Mouse (Mus musculus): ENCODE measurements around the gene Slfn14.
"Not testable (repeated sequence)": the region's sequence is repeated elsewhere in the genome, so short reads cannot be mapped to it uniquely, and the experiment has no call there.

Slfn14 gene

DNA sequence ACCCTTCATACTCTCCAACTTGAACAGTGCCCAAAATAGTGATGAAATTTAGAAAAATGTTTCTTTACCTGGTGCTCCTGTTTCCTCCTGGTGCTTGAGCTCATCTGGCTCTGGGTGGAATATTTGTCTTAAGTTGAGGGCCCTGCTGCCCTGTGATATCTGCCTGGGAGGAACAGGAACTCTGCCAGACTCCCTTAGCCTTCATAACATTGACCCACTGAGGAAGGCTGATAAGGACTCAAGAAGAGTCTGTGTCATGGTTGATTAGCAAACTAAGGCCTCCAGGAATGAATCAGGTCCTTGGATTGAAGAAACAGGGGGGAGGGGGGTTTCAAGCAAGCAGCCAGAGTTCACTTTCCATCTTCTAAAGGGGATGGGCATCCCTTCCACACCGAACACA lies at the start of gene Slfn14:
TSS of gene Slfn14 (minus strand) at position 161 of the 400 bp plus-strand sequence.
- no peak for DNase-seq (ENCODE audit: low spot score)

DNA sequence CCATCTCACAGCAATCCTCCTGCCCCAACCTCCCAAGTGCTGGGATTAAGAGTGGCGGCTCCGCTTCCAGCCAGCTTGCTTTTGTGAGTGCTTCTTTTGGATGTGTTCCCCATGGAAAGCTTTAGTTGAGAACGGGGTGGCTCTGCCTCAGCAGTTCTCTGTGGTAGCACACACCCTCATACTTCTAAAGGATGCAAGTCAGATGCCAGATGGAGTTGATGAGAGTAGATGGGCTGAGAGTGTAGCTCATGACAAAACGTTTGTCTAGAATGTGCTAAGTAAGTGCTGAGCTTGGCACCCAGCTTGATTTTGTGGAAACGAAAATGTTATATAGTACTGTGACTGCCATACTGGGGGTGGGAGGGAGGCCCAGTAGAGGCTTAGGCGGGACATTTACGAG lies 49.3 kb upstream of the Slfn14 start:
- no peak for DNase-seq (ENCODE audit: low spot score)

DNA sequence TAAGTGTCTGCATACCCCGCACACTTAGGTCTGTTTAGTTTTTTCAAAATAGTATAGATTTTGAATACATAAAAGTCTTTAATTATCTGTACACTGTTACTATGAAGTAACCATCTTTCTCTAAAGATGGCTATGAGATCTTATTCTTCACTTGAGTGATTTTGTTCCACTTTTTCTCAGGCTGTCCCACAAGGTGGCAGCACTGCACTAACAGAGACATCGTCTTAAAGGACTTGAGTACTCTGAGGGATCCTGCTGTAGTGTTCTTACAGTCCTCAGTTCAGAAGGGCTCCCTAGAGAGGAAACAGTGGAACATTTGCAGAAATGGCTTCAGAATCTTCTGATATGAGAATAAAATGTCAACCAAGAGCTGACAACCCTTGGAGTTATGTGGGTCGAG lies 40.9 kb upstream of the Slfn14 start:
- DNase-seq (ENCODE audit: low spot score): no peak

DNA sequence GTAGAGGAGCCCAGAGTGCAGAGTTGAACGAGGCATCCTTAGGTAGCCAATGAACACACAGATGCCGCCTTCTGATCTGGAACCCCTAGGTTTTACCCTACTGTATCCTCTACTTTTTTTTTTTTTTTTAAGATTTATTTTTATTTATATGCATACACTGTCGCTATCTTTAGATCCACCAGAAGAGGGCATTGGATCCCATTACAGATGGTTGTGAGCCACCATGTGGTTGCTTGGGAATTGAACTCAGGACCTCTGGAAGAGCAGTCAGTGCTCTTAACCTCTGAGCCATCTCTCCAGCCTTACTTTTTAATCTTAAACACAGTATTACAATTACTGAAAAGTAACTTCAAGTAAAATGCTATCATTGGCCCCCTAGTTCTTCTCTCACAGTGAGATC lies 40.2 kb upstream of the Slfn14 start:
- not testable (repeated sequence) for DNase-seq (ENCODE audit: low spot score)

DNA sequence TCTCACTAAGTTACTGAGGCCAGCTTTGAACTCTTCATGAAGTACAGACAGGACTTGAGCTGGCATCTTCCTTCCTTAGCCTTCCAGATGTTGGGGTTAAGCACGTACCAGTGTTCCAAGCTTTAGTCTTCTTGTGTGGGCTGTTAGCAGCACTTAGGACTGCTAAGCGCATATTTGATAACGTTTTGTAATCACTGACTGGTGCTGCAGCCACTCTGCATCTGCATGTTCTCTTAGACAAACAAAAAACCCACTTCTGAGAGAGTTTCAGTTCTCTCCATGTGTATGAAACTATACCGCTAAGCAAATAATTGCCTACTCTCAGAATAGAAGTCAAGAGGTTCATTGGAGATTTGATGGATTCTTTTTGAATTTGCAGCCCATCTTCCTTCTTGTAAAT lies 32.5 kb upstream of the Slfn14 start:
- no peak for DNase-seq (ENCODE audit: low spot score)

DNA sequence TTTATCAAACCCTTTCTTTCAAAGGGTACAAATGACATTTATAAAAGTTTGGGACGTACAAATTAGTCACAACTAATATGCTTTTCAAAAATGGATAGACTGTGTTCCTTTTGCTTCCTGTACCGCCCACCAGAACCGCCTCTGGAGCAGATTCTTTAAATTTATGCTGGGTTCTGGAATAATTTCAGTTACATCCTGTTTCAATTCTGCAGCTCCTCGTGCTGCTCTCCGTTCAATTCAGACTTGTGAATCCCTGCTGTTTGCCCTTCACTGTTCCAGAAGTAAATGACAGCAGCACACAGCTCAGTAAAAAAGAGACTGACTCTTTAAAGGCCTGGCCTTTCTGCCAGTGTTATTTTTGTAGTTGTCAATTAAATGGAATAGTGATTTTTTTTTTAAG lies 25.9 kb upstream of the Slfn14 start:
- no peak for DNase-seq (ENCODE audit: low spot score)

DNA sequence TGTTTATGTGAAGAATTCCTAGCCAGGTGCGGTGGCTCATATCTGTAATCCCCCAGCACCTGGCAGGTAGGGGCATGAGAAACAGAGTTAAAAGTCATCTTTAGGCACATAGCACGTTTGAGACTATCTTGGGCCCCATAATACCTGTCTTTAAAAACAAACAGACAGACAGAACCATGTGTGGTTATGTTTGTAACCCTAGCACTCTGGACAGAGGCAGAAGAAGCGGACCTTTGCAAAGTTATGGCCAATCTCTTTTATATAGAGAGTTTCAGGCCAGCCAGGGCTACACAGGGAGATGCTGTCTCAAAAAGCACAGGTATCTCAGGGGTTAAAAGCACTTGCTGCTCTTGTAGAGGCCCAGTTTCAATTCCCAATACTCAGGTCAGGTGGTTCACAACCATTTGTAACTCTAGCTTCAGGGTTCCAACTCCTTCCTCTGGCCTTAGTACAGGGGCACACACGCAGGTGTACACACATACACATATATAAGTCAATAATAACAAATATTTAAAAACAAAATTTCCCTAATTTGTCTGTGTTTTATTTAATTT lies 20.3 kb upstream of the Slfn14 start:
- no peak for DNase-seq (ENCODE audit: low spot score)

DNA sequence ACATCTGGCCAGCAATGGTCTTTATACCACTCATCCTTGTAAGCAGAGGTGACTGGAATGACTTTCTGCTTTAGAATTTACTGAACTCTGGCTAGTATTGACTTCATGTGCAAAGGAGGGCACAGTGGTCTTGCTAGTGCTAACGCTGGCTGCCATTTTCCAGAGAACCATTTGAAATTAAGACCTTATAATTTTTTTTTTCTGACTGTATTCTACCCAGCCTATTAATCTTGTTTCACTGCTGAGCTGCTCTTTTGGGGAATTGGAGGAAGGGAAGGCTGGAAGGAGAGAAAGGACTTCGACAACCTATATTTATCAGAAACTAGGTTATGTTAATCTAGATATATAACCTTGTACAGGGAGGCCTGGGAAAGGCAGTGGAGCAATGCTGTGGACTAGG lies 18.0 kb upstream of the Slfn14 start:
- no peak for DNase-seq (ENCODE audit: low spot score)

DNA sequence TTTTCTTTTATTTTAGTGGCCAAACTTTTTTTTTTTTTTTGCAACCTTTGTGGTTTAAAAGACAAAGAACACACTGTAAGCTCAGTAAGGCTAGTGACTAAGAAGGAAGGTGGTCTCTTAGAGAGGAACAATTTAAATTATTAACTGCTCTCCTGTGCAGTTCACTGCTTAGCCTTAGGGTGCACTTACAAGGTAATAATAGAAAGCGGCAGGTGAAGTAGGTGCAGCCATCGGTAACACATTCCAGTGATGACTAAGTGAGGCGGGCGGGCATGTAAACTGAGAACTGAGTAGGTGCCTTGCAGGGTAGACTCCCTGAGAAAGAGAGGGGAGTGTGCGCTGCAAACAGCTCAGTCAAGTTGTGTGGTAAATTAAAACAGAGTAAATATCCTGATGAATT lies 17.2 kb upstream of the Slfn14 start:
- DNase-seq (ENCODE audit: low spot score): no peak

DNA sequence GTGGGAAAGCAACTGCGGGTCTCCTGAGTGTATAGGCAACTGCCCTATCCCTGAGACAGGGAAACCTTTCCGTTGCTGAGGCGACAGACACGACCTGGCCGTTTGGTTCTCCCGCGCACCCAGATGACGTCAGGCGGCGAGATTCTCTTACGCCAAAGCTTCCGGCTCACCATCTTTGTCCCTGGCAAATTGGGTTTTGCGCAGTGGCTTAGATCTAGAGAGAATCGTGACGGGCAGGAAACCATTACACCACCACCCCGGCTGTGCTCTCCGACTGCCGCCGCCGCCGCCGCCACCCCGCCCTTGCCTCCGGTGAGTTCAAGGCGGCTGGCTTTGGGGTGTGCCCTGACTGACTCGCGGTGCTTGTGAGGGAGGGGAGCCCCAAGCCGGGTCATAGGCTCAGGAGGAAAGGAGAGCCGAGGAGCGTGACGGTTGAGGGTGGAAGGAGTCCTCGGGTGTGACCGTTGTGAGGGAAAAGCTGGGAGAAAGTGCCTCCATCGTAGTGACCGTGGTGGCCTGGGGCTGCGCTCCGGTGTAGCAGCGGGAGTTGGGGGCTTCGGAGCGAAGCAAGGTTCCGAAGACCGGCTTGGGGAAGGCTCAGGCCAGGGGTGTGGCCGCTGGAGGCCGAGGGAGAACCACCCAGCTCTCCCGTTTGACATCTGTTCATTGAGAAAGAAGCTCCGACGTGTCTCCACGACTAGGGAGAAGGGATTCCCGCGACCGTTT lies 16.2 kb upstream of the Slfn14 start, which contains the start of gene Pex12:
TSS of gene Pex12 (minus strand) at position 61 of the 726 bp plus-strand sequence.
- DNase-seq (ENCODE audit: low spot score): peak; percentile 94

DNA sequence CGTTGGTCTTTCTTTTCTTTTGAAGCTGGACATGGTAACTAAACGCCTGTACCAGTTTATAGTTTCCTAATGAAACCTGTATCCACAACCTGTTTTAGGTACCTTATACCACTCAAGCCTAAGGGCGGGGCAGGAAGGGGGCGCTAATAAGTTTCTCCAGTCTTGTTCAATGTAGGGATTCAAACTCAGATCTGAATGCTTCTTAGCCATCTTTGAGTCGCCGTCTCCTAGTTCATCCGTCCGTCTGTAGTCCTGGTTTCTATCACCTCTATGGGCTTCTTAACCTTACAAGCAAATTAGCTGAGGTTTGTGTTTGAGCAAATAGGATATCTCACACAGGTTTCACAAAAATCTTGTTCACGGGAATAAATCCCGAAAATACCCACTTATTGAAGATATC lies 15.6 kb upstream of the Slfn14 start:
- no peak for DNase-seq (ENCODE audit: low spot score)

DNA sequence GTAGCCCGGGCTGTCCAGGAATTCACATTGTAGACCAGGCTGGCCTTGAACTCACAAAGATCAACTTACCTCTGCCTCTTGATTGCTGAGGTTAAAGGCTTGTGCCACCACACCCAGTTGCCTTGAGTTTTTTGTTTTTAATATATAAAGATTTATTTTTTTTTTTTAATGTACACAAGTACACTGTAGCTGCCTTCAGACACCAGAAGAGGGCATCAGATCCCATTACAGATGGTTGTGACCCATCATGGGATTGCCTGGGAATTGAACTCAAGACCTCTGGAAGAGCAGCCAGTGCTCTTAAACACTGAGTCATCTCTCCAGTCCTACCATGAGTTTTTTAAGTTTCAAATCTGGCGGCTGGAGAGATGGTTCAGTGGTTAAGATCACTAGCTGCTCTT lies 14.9 kb upstream of the Slfn14 start:
- DNase-seq (ENCODE audit: low spot score): no peak

DNA sequence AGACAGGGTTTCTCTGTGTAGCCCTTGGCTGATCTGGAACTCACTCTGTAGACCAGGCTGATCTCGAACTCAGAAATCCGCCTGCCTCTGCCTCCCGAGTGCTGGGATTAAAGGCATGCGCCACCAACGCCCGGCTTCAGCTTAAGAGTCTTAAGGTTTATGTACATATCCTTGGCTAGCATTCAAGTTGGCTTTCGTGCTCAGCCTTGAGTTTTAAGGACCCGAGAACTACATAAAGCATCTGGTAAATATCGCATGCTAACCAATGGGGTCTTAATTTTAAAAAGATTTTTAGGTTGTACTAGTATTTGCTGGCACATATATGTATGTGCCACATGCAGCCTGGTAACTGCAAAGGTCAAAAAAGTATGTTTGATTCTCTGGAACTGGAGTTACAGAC lies 13.2 kb upstream of the Slfn14 start:
- no peak for DNase-seq (ENCODE audit: low spot score)

DNA sequence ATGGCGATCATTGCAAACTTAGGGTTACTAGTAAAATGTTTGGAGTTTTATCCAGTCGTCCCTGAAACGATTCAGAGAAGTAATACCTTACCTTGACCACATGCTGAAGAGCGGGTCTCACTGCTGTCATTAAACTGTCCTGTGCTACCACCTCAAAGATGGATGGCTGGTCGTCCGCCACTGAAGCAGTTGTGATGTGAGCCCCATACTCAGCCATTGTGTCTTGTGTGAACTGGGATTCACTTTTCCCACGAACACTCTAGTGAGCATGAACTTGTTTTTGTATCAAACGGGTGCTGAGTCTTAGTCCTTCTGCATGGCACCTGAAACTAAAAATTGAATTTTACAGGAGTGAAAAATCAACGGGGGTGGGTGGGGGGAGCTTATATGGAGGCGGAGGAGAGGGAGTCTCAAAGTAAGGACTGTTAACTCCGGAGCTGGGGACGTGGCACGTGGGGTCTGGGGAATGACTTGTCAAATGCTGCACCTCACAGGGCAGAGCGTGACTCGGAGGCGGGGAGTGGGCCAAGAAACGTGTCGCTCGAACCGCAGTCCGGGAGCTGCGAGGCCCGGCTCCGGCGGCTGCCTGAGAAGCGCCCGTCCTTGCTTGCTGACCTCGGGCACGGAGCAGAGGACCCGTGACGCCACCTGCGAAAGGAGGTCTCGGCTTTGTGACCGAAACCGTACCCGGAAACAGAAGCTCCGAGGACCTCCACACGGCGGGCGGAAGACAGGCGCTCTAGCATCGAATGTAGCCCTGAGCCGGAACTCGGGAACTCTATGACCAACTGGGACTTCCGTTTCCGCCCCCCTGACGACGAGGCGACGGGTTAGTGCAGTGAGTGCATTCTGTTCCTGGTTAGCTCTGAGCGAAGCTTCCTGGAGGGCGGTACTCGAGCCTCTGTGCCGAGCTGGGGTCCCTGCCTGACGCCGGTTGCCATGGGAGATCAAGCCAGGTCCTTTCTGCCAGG lies 12.0 kb upstream of the Slfn14 start, which contains the start of gene Ap2b1:
TSS of gene Ap2b1 (plus strand) at position 800 of the 971 bp plus-strand sequence.
- DNase-seq (ENCODE audit: low spot score): peak; percentile 72

DNA sequence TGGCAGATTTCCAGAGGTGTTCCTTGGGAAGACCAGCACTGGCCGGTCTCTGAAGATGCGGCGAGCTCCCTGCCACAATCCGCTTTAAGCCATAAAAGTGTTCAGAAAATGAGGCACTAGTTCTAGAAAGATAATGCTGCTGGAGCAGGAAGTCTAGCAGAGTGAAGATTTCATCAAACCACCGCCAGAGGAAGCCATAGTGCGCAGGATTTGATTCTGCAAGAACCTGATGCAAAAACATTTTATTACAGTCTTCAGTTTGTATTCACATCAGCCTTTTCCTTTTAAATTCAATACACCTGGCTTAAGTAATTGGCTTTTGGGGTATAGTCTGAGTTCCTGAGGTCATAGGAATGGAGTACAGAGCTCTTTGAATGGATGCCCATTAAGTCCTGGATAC lies 11.3 kb upstream of the Slfn14 start:
- no peak for DNase-seq (ENCODE audit: low spot score)

DNA sequence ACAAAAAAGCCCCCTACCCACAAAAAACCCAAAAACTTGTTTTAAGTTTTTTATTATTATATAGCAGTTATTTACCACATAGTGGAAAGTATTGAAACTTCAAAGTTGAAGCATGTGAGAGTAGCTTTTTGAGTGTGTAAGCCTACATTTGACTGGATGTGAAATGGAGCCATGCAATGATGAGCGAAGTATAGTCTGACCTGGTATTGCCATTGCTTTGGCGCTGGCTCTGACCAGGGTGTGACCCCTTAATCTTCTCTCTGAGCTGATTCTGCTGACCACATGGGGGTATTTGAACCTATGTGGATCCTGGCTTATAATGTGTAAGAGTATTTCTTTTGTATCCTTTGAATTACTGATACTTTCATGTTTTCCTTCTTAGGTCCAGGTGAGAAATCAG lies 7.6 kb upstream of the Slfn14 start:
- DNase-seq (ENCODE audit: low spot score): no peak

DNA sequence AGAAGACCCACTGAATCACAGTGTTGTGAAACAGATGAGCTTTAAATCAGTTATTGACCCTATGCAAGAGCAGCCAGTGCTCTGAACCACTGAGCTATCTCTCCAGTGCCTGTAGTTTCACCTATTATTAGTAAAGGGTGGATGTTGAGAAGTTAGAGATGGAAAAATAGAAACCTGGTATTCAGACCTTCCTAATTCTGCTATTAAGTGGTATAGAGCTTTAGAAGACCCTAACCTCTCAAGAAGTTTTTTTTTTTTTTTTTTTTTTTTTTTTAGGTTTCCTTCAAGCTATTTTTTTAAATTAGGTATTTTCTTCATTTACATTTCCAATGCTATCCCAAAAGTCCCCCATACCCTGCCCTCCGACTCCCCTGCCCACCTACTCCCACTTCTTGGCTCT lies 6.7 kb upstream of the Slfn14 start:
- DNase-seq (ENCODE audit: low spot score): no peak

DNA sequence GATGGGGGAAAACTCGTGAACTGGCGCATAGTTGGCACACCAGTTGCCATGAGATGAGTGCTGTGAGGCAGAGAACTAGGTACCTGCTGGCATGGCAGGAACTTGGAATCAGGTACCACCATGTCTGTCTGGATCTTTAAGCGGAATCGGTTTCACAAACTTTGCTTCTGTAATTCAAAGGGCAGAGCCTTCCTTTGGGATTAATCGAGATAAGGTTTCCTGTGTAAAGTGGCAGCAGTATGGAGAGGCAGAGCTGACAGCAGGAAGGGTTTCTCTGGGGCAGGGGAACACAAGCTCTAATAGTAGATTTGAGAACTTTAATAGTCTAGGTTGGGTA lies 5.7 kb upstream of the Slfn14 start:
- no peak for DNase-seq (ENCODE audit: low spot score)

DNA sequence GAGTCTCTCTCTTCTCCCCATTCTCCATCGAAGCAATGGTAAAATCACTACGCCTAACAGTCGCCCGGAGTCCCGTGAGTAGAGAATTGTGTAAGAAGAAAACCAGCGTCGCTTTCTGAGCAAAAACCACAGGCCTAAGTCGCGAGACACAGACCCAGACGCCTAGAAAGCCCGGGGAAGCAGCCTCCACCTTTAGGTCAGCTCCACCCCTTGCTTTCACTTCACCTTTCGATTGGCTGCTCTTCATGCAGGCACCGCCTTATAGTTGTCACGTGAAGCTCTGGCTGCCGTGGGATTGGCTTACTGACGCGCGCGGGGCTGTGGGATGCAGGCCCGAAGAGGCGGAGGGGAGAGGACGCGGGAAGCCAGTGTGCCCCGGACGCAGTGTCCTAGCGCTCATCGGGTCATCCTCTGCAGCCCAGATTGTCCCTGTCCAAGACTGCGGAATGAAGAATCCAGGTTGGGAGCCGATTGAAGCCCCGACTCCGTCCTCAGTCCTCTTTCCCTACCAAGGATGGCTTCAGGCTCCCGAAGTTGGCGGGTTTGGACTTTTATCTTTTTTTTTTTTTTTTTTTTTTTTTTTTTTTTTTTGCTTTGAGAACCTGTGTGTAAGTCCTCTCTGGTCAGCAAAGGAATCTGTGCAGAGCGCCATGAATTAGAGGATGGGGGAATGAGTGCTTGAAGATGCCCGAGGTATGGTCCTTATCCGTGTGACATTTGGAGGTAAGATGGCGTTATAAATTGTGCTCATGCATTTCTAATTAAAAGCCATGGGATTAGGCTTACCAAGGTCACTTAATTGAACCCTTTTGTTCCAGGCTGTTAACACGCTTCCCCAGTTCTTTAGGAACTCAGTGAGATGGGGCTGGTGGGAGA lies 5.1 kb upstream of the Slfn14 start:
- DNase-seq (ENCODE audit: low spot score): peak; percentile 78

DNA sequence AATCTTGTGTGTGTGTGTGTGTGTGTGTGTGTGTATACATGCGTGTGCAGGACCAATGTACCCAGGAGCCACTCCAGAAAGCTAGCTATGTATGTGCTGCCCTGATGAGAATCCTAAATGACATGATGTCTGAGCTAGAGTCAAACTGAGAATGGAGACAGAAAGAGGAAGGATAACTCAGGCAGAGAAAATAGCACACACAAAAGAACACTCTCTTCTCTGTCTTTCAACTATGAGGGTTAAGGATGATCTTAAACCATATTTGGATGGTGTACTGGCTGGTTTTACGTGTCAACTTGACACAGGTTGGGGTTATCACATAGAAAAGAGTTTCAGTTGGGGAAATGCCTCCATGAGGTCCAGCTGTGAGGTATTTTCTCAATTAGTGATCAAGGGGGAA lies 3.1 kb upstream of the Slfn14 start:
- DNase-seq (ENCODE audit: low spot score): no peak

DNA sequence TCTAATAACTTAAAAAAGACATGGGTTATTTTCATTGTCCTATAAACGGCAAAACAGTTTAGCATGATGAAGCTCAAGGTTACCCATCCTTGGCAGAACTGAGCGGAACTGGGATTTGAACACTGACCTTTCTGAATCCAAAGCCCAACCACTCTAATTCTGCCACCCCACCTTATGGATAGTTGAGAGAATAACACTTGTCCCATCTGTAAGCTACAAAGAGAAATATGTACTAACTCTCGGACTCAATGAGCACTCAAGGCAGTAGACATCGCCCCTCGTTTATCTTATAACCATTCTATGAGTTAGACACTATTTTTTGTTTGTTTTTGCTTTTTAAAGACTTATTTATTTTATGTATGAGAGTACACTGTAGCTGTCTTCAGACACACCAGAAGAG lies 2.5 kb upstream of the Slfn14 start:
- DNase-seq (ENCODE audit: low spot score): no peak

DNA sequence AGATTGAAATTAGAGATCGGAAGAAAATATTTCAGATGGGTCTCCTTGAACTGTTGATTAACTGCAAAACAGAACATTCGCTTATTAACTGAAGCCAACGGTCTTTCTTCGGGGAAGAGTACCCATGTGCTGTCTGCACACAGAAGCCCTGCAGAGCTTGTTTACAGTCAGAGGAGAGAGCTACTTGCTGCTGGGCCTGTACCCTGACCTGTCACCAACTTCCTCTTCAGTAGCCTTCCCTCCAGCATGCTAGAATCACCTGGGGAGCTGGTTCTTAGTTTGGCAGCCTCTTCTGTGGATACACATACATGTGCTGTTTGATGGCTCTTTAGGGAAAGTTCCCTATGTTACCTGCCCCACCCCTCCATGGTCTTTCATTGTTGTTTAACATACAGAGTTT lies 899 bp downstream of the Slfn14 start:
- no peak for DNase-seq (ENCODE audit: low spot score)

Measured in ovary, postnatal 10 days (tissue).